Mouse (Mus musculus) E14TG2a.4 (cell line): Measurements from ENCODE around the gene Rd3.

Source experiments
- CTCF ChIP-seq: conservative IDR thresholded peaks from 2 replicates; pipeline ENCODE4 v1.5.1; 2014; ENCODE audit warnings: low read length
- POU5F1 ChIP-seq: IDR thresholded peaks from 2 replicates; pipeline ENCODE4 v1.6.1; 2014; ENCODE audit warnings: low read length, borderline replicate concordance

- TF ChIP-seq POU5F1: no peak
- no peak for TF ChIP-seq CTCF
These were observed 46.6 kb upstream of the Rd3 start for GRCm38 (mm10) chr1:191930525-191931105.
